Mouse (Mus musculus): ENCODE results near the gene Cfp. TPM values are rescaled to one million over a fixed set of nuclear protein-coding genes. Genes with fewer than 3 reads are reported as not detected.

Gene Cfp
- polyA plus RNA-seq, 1 experiment from 2014 or later: 4.3 TPM

DNA sequence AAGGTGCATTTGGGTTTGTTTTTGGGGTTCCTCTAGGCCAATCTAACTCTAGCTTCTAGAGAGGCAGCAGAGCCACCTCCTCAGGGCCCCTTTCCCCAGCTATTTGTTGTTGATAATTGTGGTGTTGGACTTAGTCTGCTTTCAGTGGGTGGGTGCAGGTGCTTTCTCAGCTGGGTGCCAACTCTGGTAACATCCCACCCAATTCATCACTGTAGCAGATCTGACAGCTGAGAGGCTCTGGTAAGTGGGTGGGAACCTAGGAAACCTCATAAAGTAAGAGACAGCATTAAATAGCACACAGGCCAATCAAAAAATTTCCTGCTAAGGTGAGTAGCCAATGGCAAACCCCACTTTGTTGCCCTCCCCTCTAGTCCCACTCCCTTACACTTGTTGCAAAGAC, 6.4 kb downstream of the Cfp start:
- Histone ChIP-seq H3K27ac (replicated peaks in 1 of 2; ENCODE audit: control insufficient read depth in 1 of 2, insufficient read depth in 1 of 2, low read depth in 2 of 2, low read length in 2 of 2) (no peak overlapping the region), H3K36me3 (ENCODE audit: control insufficient read depth, insufficient read depth, low read length) (peaks cover 19% of the 10 kb centered on the region; the same call in 1 of the 2 replicates), H3K4me2 (ENCODE audit: low read length) (no peak overlapping the region), H3K4me3 (ENCODE audit: control insufficient read depth in 1 of 2, insufficient read depth in 1 of 2, low read depth in 1 of 2, low read length in 2 of 2) (no peak overlapping the region), H3K9ac (ENCODE audit: low read length) (no peak overlapping the region), H3K4me1 (ENCODE audit: control insufficient read depth in 2 of 2, insufficient read depth in 2 of 2, low read length in 2 of 2) (no peaks in the 10 kb centered on the region), H3K9me3 (ENCODE audit: control insufficient read depth, low read length) (no peaks in the 10 kb centered on the region), H3K27me3 (ENCODE audit: control insufficient read depth, insufficient read depth, low read length) (peaks cover under 1% of the 10 kb centered on the region; the same call in 1 of the 2 replicates)
- no peak for ATAC-seq (ENCODE audit: insufficient number of reproducible peaks, insufficient read depth, low FRiP score, low read depth)

DNA sequence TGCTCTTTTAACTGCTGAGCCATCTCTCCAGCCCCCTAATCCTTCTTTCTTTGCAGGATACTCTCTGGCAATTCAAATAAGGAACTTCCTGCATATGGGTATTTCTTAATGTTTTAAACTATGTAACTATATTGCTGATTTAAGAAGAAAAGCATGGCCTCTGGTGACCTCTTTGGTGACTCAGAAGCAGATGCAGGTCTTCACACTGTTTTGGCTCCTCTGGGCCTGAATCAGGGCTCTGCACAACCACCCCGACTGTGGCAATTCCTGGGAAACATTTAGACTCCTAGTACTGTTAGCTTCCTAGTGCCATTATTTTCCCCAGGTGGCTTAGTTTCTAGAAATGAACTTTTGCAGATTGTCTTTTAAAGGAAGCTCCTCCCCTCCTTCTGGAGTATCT, 7.8 kb downstream of the Cfp start:
- Histone ChIP-seq H3K4me3 (ENCODE audit: control insufficient read depth in 1 of 2, insufficient read depth in 1 of 2, low read depth in 1 of 2, low read length in 2 of 2) (no peak overlapping the region), H3K4me1 (ENCODE audit: control insufficient read depth in 2 of 2, insufficient read depth in 2 of 2, low read length in 2 of 2) (no peaks in the 10 kb centered on the region), H3K9ac (ENCODE audit: low read length) (no peak overlapping the region), H3K27me3 (ENCODE audit: control insufficient read depth, insufficient read depth, low read length) (peaks cover 5% of the 10 kb centered on the region), H3K27ac (replicated peaks in 1 of 2; ENCODE audit: control insufficient read depth in 1 of 2, insufficient read depth in 1 of 2, low read depth in 2 of 2, low read length in 2 of 2) (no peak overlapping the region), H3K36me3 (ENCODE audit: control insufficient read depth, insufficient read depth, low read length) (peaks cover 17% of the 10 kb centered on the region; the same call in 1 of the 2 replicates), H3K9me3 (ENCODE audit: control insufficient read depth, low read length) (no peaks in the 10 kb centered on the region), H3K4me2 (ENCODE audit: low read length) (no peak overlapping the region)
- ATAC-seq (ENCODE audit: insufficient number of reproducible peaks, insufficient read depth, low FRiP score, low read depth): no peak
- 56% methylated on average over 1 of the region's 1 CpGs for WGBS

DNA sequence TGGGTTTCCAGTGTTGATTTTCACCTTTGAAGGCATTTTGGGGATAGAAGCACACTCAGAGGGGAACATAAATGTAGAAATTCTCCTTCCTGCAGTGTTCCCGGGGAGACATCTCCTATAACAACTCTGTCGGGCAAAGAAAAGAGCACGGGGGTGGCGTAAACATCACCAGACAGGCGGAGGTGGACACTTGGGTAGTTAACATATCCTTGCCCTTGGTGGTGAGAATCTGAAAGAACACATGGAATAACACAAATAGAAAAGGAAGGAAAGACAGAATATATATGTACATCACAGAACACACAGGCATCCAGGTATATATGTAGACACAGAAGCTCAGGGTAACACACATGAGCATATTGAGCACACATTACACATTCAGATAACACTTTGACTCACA, 10.0 kb downstream of the Cfp start:
- Histone ChIP-seq H3K9me3 (ENCODE audit: control insufficient read depth, low read length) (no peaks in the 10 kb centered on the region), H3K4me1 (ENCODE audit: control insufficient read depth in 2 of 2, insufficient read depth in 2 of 2, low read length in 2 of 2) (no peaks in the 10 kb centered on the region), H3K4me3 (ENCODE audit: control insufficient read depth in 1 of 2, insufficient read depth in 1 of 2, low read depth in 1 of 2, low read length in 2 of 2) (0 out of 4 replicates have a peak overlapping the region, but pooled peaks of 1 of the 2 experiments have one; percentile 41), H3K4me2 (ENCODE audit: low read length) (peak overlapping the region; percentile 72), H3K36me3 (ENCODE audit: control insufficient read depth, insufficient read depth, low read length) (0 out of 2 replicates have a peak, but pooled peaks cover under 1% of the 10 kb centered on the region), H3K27ac (replicated peaks in 1 of 2; ENCODE audit: control insufficient read depth in 1 of 2, insufficient read depth in 1 of 2, low read depth in 2 of 2, low read length in 2 of 2) (no peak overlapping the region), H3K27me3 (ENCODE audit: control insufficient read depth, insufficient read depth, low read length) (peaks cover 5% of the 10 kb centered on the region), H3K9ac (ENCODE audit: low read length) (no peak overlapping the region)
- no peak for ATAC-seq (ENCODE audit: insufficient number of reproducible peaks, insufficient read depth, low FRiP score, low read depth)
- WGBS: 44% methylated on average over 5 of the region's 5 CpGs

DNA sequence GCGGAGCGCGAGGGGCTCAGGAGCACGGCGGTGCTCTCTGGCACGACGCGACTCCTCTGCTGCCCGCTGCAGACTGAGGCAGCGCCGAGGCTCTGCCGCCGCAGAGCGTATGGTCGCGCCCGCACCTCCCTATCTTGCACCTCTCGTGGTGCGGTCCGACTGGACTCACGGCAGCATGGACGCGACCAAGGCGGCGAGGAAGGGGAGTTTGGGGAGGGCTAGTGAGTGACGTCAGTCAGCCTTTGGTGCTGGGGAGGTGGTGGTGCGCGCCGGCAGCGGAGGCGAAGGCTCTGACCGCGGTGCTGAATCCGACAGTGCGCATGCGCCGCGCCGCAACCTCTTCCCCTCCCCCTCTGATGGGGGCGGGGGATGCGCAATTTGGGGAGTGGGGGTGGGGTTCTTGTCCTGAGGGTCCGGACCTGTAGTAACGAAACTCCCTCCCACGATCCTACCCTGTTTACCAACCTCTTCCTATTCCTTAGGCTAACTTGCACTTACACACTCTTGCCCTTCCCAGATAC, 10.5 kb downstream of the Cfp start, which contains the start of gene Syn1:
Gene Syn1 (minus strand): TSS at position 161 of the 521 bp plus-strand sequence.
- peak within 1 kb of the TSS; percentile 41 to 49 for H3K4me3 ChIP-seq (ENCODE audit: control insufficient read depth in 1 of 2, insufficient read depth in 1 of 2, low read depth in 1 of 2, low read length in 2 of 2)
- H3K4me2 ChIP-seq (ENCODE audit: low read length): peak within 1 kb of the TSS; percentile 72
- no peaks in the 10 kb centered on the region for H3K9me3 ChIP-seq (ENCODE audit: control insufficient read depth, low read length)
- no peak within 1 kb of the TSS for H3K27ac ChIP-seq (replicated peaks in 1 of 2; ENCODE audit: control insufficient read depth in 1 of 2, insufficient read depth in 1 of 2, low read depth in 2 of 2, low read length in 2 of 2)
- peak; percentile 75 for ATAC-seq (ENCODE audit: insufficient number of reproducible peaks, insufficient read depth, low FRiP score, low read depth)
- no peaks in the 10 kb centered on the region for H3K4me1 ChIP-seq (ENCODE audit: control insufficient read depth in 2 of 2, insufficient read depth in 2 of 2, low read length in 2 of 2)
- WGBS: 25% methylated on average over 31 of the region's 44 CpGs
- peaks cover 5% of the 10 kb centered on the region for H3K27me3 ChIP-seq (ENCODE audit: control insufficient read depth, insufficient read depth, low read length)
- H3K9ac ChIP-seq (ENCODE audit: low read length): no peak within 1 kb of the TSS; the same call in 1 of the 2 replicates
- H3K36me3 ChIP-seq (ENCODE audit: control insufficient read depth, insufficient read depth, low read length): no peaks in the 10 kb centered on the region

DNA sequence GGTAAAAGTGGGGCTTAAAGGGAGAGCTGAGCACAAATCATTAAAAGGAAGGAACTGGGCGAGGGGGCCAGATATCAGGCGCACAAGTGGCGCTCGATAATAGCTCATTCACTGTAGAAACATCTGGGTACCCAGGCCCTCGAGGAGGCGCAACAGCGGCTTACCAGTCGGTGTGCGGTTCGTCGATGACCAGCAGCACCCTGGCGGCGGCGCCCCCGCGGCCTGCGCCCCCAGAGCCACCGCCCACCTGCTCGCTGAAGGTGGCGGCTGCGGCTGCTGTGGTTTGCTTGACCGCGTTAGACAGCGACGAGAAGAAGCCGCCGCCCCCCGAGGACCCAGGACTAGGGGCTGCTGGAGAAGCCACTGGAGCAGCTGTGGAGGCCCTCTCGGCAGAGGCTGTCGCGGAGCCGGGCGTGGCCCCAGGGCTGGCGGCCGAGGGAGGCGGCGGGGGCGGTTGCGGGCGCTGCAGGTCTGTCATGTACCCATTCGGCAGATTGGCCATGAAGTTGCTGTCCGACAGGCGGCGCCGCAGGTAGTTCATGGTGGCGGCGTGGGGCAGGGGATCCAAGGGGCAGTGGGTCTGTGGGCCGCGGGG, 11.0 kb downstream of the Cfp start:
- ATAC-seq (ENCODE audit: insufficient number of reproducible peaks, insufficient read depth, low FRiP score, low read depth): no peak
- H3K4me3 ChIP-seq (ENCODE audit: control insufficient read depth in 1 of 2, insufficient read depth in 1 of 2, low read depth in 1 of 2, low read length in 2 of 2): peak overlapping the region; percentile 41 to 49
- peak overlapping the region; percentile 72 for H3K4me2 ChIP-seq (ENCODE audit: low read length)
- H3K4me1 ChIP-seq (ENCODE audit: control insufficient read depth in 2 of 2, insufficient read depth in 2 of 2, low read length in 2 of 2): no peaks in the 10 kb centered on the region
- no peaks in the 10 kb centered on the region for H3K9me3 ChIP-seq (ENCODE audit: control insufficient read depth, low read length)
- H3K9ac ChIP-seq (ENCODE audit: low read length): no peak overlapping the region; the same call in 1 of the 2 replicates
- WGBS: 20% methylated on average over 33 of the region's 49 CpGs
- no peaks in the 10 kb centered on the region for H3K36me3 ChIP-seq (ENCODE audit: control insufficient read depth, insufficient read depth, low read length)
- no peak overlapping the region for H3K27ac ChIP-seq (replicated peaks in 1 of 2; ENCODE audit: control insufficient read depth in 1 of 2, insufficient read depth in 1 of 2, low read depth in 2 of 2, low read length in 2 of 2)
- peaks cover 5% of the 10 kb centered on the region for H3K27me3 ChIP-seq (ENCODE audit: control insufficient read depth, insufficient read depth, low read length)

DNA sequence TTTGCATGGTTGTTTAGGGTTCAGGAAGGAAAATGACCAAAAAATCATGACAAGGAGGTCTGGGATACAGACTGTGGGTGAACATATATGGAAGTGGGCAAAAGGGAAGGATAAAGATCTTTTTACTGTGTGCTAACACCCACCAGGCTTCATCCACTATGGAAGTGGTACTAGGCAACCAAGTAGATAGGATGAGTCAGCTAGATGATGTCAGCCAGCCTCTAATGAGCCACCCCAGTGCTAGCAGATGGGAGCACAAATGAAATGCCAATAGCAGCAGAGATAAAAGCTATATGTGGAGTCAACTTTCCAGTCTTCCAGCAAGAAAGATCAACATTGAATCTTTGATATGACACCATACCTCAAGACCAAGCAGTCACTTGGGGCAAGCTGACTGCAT, 16.3 kb downstream of the Cfp start:
- no peaks in the 10 kb centered on the region for H3K4me1 ChIP-seq (ENCODE audit: control insufficient read depth in 2 of 2, insufficient read depth in 2 of 2, low read length in 2 of 2)
- H3K36me3 ChIP-seq (ENCODE audit: control insufficient read depth, insufficient read depth, low read length): no peaks in the 10 kb centered on the region
- no peak overlapping the region for H3K27ac ChIP-seq (replicated peaks in 1 of 2; ENCODE audit: control insufficient read depth in 1 of 2, insufficient read depth in 1 of 2, low read depth in 2 of 2, low read length in 2 of 2)
- ATAC-seq (ENCODE audit: insufficient number of reproducible peaks, insufficient read depth, low FRiP score, low read depth): no peak
- H3K27me3 ChIP-seq (ENCODE audit: control insufficient read depth, insufficient read depth, low read length): peaks cover 5% of the 10 kb centered on the region
- no peak overlapping the region for H3K9ac ChIP-seq (ENCODE audit: low read length)
- H3K9me3 ChIP-seq (ENCODE audit: control insufficient read depth, low read length): no peaks in the 10 kb centered on the region
- no peak overlapping the region for H3K4me3 ChIP-seq (ENCODE audit: control insufficient read depth in 1 of 2, insufficient read depth in 1 of 2, low read depth in 1 of 2, low read length in 2 of 2)
- no peak overlapping the region for H3K4me2 ChIP-seq (ENCODE audit: low read length)

DNA sequence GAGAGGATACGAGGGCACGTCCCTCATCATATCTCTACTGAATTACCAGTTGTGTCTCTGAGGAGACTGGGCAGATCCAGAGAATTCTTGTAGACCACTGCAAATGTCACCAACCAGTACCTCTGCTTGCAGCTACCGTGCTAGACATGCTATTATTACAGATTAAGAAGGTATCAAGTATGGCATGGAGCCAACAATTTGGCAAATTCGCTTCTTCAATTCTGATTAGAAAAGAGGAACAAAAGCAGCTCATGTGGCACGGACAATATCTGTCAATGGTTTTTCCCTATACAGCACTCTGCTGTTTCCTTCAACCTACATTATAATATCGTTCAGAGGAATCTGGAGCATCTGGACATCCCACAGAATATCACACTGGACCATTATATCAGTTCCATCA, 17.6 kb downstream of the Cfp start:
- H3K36me3 ChIP-seq (ENCODE audit: control insufficient read depth, insufficient read depth, low read length): no peaks in the 10 kb centered on the region

DNA sequence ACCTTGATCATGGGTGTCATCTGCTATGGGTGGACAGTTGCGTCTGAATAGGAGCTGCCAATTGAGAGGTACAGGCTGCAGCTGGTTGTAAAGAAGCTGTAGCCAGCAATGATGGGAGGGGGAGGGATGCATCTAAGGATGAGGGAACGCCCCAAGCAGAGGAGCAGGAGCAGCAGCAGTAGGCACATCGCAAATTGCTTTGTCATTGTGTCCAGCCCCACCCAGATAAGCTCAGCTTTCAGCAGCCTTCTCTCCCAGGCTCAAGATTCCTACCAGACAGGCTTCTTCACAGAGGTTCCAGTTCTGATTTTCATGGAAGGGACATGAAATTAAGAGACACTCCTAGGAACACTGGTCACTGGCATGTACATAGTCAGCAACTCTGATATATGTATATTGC, 21.3 kb downstream of the Cfp start:
- WGBS: 31% methylated on average over 3 of the region's 3 CpGs
- Histone ChIP-seq H3K4me1 (ENCODE audit: control insufficient read depth in 2 of 2, insufficient read depth in 2 of 2, low read length in 2 of 2) (no peaks in the 10 kb centered on the region), H3K9ac (ENCODE audit: low read length) (no peak overlapping the region), H3K4me2 (ENCODE audit: low read length) (no peak overlapping the region), H3K27ac (replicated peaks in 1 of 2; ENCODE audit: control insufficient read depth in 1 of 2, insufficient read depth in 1 of 2, low read depth in 2 of 2, low read length in 2 of 2) (no peak overlapping the region), H3K4me3 (ENCODE audit: control insufficient read depth in 1 of 2, insufficient read depth in 1 of 2, low read depth in 1 of 2, low read length in 2 of 2) (no peak overlapping the region), H3K27me3 (ENCODE audit: control insufficient read depth, insufficient read depth, low read length) (no peaks in the 10 kb centered on the region), H3K36me3 (ENCODE audit: control insufficient read depth, insufficient read depth, low read length) (no peaks in the 10 kb centered on the region), H3K9me3 (ENCODE audit: control insufficient read depth, low read length) (no peaks in the 10 kb centered on the region)
- ATAC-seq (ENCODE audit: insufficient number of reproducible peaks, insufficient read depth, low FRiP score, low read depth): no peak

More for the DNA sequence above, 17.6 kb downstream of the Cfp start:
- no peaks in the 10 kb centered on the region for H3K4me1 ChIP-seq (ENCODE audit: control insufficient read depth in 2 of 2, insufficient read depth in 2 of 2, low read length in 2 of 2)
- 69% methylated on average over 6 of the region's 6 CpGs for WGBS
- no peaks in the 10 kb centered on the region for H3K27me3 ChIP-seq (ENCODE audit: control insufficient read depth, insufficient read depth, low read length)
- H3K9me3 ChIP-seq (ENCODE audit: control insufficient read depth, low read length): no peaks in the 10 kb centered on the region
- H3K9ac ChIP-seq (ENCODE audit: low read length): no peak overlapping the region
- H3K4me2 ChIP-seq (ENCODE audit: low read length): no peak overlapping the region
- ATAC-seq (ENCODE audit: insufficient number of reproducible peaks, insufficient read depth, low FRiP score, low read depth): no peak
- H3K27ac ChIP-seq (replicated peaks in 1 of 2; ENCODE audit: control insufficient read depth in 1 of 2, insufficient read depth in 1 of 2, low read depth in 2 of 2, low read length in 2 of 2): no peak overlapping the region
- H3K4me3 ChIP-seq (ENCODE audit: control insufficient read depth in 1 of 2, insufficient read depth in 1 of 2, low read depth in 1 of 2, low read length in 2 of 2): no peak overlapping the region

Data from heart, embryonic 14.5 days (tissue).